8 mouse cellular contexts compared by ENCODE assay signal in genomic region chr17:35021163-35021808, GRCm38 (mm10). TPM values are rescaled to one million over a fixed set of nuclear protein-coding genes. Genes with fewer than 3 reads are reported as not detected.
DNase-seq lines count a peak whose midpoint lies in the region; ATAC-seq and TF ChIP-seq lines count a peak whose summit lies in the region.

No protein-coding gene starts in this region.

- peak overlapping the region; percentile 28; the same call in 1 of the 2 replicates for H3K4me2 ChIP-seq in embryonic facial prominence, embryonic 15.5 days (replicated peaks)
- peak overlapping the region; percentile 46 for H3K4me2 ChIP-seq in kidney, embryonic 15.5 days
- peak overlapping the region; percentile 2; the same call in 1 of the 2 replicates for H3K4me2 ChIP-seq in stomach, embryonic 14.5 days (replicated peaks; ENCODE audit: low read depth, low read length)

- peak; percentile 26; the same call in 1 of the 2 replicates for ATAC-seq in embryonic facial prominence, embryonic 15.5 days (ENCODE audit: insufficient number of reproducible peaks, low FRiP score, low TSS enrichment, low read depth)
- ATAC-seq in kidney, embryonic 15.5 days (replicated peaks; ENCODE audit: low FRiP score), result peak; percentile 65
- ATAC-seq in stomach, embryonic 14.5 days (ENCODE audit: insufficient number of reproducible peaks, insufficient read depth, low FRiP score, low read depth), result peak; percentile 14; the same call in 1 of the 2 replicates

- peaks cover 2% of the 10 kb centered on the region for H3K4me1 ChIP-seq in bone marrow, adult 2 months (ENCODE audit: control insufficient read depth, insufficient read depth, low read length)
- H3K4me1 ChIP-seq in embryonic facial prominence, embryonic 15.5 days, result peaks cover 32% of the 10 kb centered on the region
- H3K4me1 ChIP-seq in heart, embryonic 10.5 days, result peaks cover 50% of the 10 kb centered on the region
- H3K4me1 ChIP-seq in kidney, embryonic 15.5 days, result peaks cover 41% of the 10 kb centered on the region
- H3K4me1 ChIP-seq in stomach, embryonic 14.5 days (ENCODE audit: control insufficient read depth, insufficient read depth, low read length), result peaks cover 9% of the 10 kb centered on the region

- no peak overlapping the region for H3K4me3 ChIP-seq in bone marrow, adult 2 months (replicated peaks; ENCODE audit: control insufficient read depth, low read depth, low read length)
- 0 out of 2 replicates have a peak overlapping the region, but pooled peaks have one; percentile 2 for H3K4me3 ChIP-seq in embryonic facial prominence, embryonic 15.5 days (replicated peaks)
- peak overlapping the region; percentile 42 for H3K4me3 ChIP-seq in heart, embryonic 10.5 days
- H3K4me3 ChIP-seq in kidney, embryonic 15.5 days (replicated peaks), result peak overlapping the region; percentile 10; the same call in 1 of the 2 replicates
- H3K4me3 ChIP-seq in stomach, embryonic 14.5 days (ENCODE audit: low read depth, low read length), result no peak overlapping the region

- no peak overlapping the region for H3K9ac ChIP-seq in embryonic facial prominence, embryonic 15.5 days
- peak overlapping the region; percentile 26; the same call in 1 of the 2 replicates for H3K9ac ChIP-seq in kidney, embryonic 15.5 days
- H3K9ac ChIP-seq in stomach, embryonic 14.5 days (replicated peaks; ENCODE audit: low read depth, low read length), result no peak overlapping the region

- TF ChIP-seq POLR2A in bone marrow, adult 2 months (IDR thresholded peaks at IDR 0.05; ENCODE audit: borderline replicate concordance, control insufficient read depth, low read depth, low read length), result no peak

- no peak overlapping the region for H3K27ac ChIP-seq in bone marrow, adult 2 months (ENCODE audit: control insufficient read depth, insufficient read depth, low read depth, low read length, poor library complexity)
- H3K27ac ChIP-seq in embryonic facial prominence, embryonic 15.5 days (replicated peaks), result no peak overlapping the region
- H3K27ac ChIP-seq in heart, embryonic 10.5 days, result peak overlapping the region; percentile 81
- peak overlapping the region; percentile 76 for H3K27ac ChIP-seq in kidney, embryonic 15.5 days
- H3K27ac ChIP-seq in stomach, embryonic 14.5 days (ENCODE audit: low read length), result peak overlapping the region; percentile 49; the same call in 1 of the 2 replicates

- no peaks in the 10 kb centered on the region for H3K27me3 ChIP-seq in embryonic facial prominence, embryonic 15.5 days
- H3K27me3 ChIP-seq in heart, embryonic 10.5 days (ENCODE audit: insufficient read depth, poor library complexity, severe bottlenecking), result 0 out of 2 replicates have a peak, but pooled peaks cover 6% of the 10 kb centered on the region
- H3K27me3 ChIP-seq in kidney, embryonic 15.5 days, result no peaks in the 10 kb centered on the region
- no peaks in the 10 kb centered on the region for H3K27me3 ChIP-seq in stomach, embryonic 14.5 days (ENCODE audit: control insufficient read depth, insufficient read depth, low read length)

- TF ChIP-seq CTCF in bone marrow, adult 2 months (IDR thresholded peaks at IDR 0.05; ENCODE audit: control insufficient read depth, insufficient read depth, low read length), result peak; percentile 99

- no peaks in the 10 kb centered on the region for H3K9me3 ChIP-seq in embryonic facial prominence, embryonic 15.5 days (replicated peaks)
- H3K9me3 ChIP-seq in heart, embryonic 10.5 days, result no peaks in the 10 kb centered on the region
- no peaks in the 10 kb centered on the region for H3K9me3 ChIP-seq in kidney, embryonic 15.5 days (replicated peaks)
- H3K9me3 ChIP-seq in stomach, embryonic 14.5 days (ENCODE audit: control insufficient read depth, low read depth, low read length), result no peaks in the 10 kb centered on the region

- WGBS in bone marrow, adult 2 months, result 20% methylated on average over 17 of the region's 17 CpGs
- WGBS in embryonic facial prominence, embryonic 15.5 days, result 8% methylated on average over 17 of the region's 17 CpGs
- WGBS in heart, embryonic 10.5 days, result 4% methylated on average over 17 of the region's 17 CpGs
- 10% methylated on average over 17 of the region's 17 CpGs for WGBS in kidney, embryonic 15.5 days
- WGBS in stomach, embryonic 14.5 days, result 6% methylated on average over 17 of the region's 17 CpGs

- H3K36me3 ChIP-seq in embryonic facial prominence, embryonic 15.5 days, result peaks cover 6% of the 10 kb centered on the region; the same call in 1 of the 2 replicates
- H3K36me3 ChIP-seq in heart, embryonic 10.5 days, result peaks cover 11% of the 10 kb centered on the region
- H3K36me3 ChIP-seq in kidney, embryonic 15.5 days, result peaks cover 10% of the 10 kb centered on the region
- peaks cover 1% of the 10 kb centered on the region for H3K36me3 ChIP-seq in stomach, embryonic 14.5 days (ENCODE audit: control insufficient read depth, insufficient read depth, low read length)

- DNase-seq in A20 (ENCODE audit: low read depth, low spot score) (peak; percentile 74), liver (peak; percentile 90)
- DNase-seq in heart, embryonic 10.5 days (ENCODE audit: low spot score), result peak; percentile 92
- DNase-seq in natural killer cell, adult 2 months (ENCODE audit: low spot score in 2 of 2), result peak; percentile 74 to 84

RNA-seq across cellular contexts. Expression of gene Vwa7, which starts 4.9 kb away (rescaled TPM):
- 0.77 and 1.2 TPM in 2 replicates for polyA plus RNA-seq in bone marrow, adult 2 months (2011; ENCODE audit: insufficient read depth, insufficient read length, low replicate concordance, missing spikeins)
- 0.43 and 0.58 TPM in 2 replicates for polyA plus RNA-seq in embryonic facial prominence, embryonic 15.5 days (2015; fragmentation: Nextera tagmentation; extraction: Ambion mirVana)
- 0.26 and 0.34 TPM in 2 replicates for polyA plus RNA-seq in heart, embryonic 10.5 days (2016; fragmentation: Nextera tagmentation; extraction: Ambion mirVana)
- 0.19 and 0.29 TPM in 2 replicates for polyA plus RNA-seq in kidney, embryonic 15.5 days (2015; fragmentation: Nextera tagmentation; extraction: Ambion mirVana)
- polyA plus RNA-seq in stomach, embryonic 14.5 days (2014; fragmentation: Nextera tagmentation; extraction: Ambion mirVana), result 0.18 and 0.22 TPM in 2 replicates

RNA-seq across cellular contexts. Expression of gene Sapcd1, which starts 6.5 kb away (rescaled TPM):
- polyA plus RNA-seq in bone marrow, adult 2 months (2011; ENCODE audit: insufficient read depth, insufficient read length, low replicate concordance, missing spikeins), result 18.9 and 31.7 TPM in 2 replicates
- 21.5 and 23.4 TPM in 2 replicates for polyA plus RNA-seq in embryonic facial prominence, embryonic 15.5 days (2015; fragmentation: Nextera tagmentation; extraction: Ambion mirVana)
- 3.3 and 4.0 TPM in 2 replicates for polyA plus RNA-seq in heart, embryonic 10.5 days (2016; fragmentation: Nextera tagmentation; extraction: Ambion mirVana)
- polyA plus RNA-seq in kidney, embryonic 15.5 days (2015; fragmentation: Nextera tagmentation; extraction: Ambion mirVana), result 6.2 and 6.8 TPM in 2 replicates
- polyA plus RNA-seq in stomach, embryonic 14.5 days (2014; fragmentation: Nextera tagmentation; extraction: Ambion mirVana), result 16.3 and 21.3 TPM in 2 replicates

RNA-seq across cellular contexts. Expression of gene Vars, which starts 20.5 kb away (rescaled TPM):
- 117 and 158 TPM in 2 replicates for polyA plus RNA-seq in bone marrow, adult 2 months (2011; ENCODE audit: insufficient read depth, insufficient read length, low replicate concordance, missing spikeins)
- polyA plus RNA-seq in embryonic facial prominence, embryonic 15.5 days (2015; fragmentation: Nextera tagmentation; extraction: Ambion mirVana), result 108 and 114 TPM in 2 replicates
- polyA plus RNA-seq in heart, embryonic 10.5 days (2016; fragmentation: Nextera tagmentation; extraction: Ambion mirVana), result 112 and 166 TPM in 2 replicates
- polyA plus RNA-seq in kidney, embryonic 15.5 days (2015; fragmentation: Nextera tagmentation; extraction: Ambion mirVana), result 128 and 140 TPM in 2 replicates
- polyA plus RNA-seq in stomach, embryonic 14.5 days (2014; fragmentation: Nextera tagmentation; extraction: Ambion mirVana), result 84.0 and 92.3 TPM in 2 replicates

RNA-seq across cellular contexts. Expression of gene Msh5, which starts 25.3 kb away (rescaled TPM):
- polyA plus RNA-seq in bone marrow, adult 2 months (2011; ENCODE audit: insufficient read depth, insufficient read length, low replicate concordance, missing spikeins), result 12.1 and 17.2 TPM in 2 replicates
- polyA plus RNA-seq in embryonic facial prominence, embryonic 15.5 days (2015; fragmentation: Nextera tagmentation; extraction: Ambion mirVana), result 3.6 and 5.4 TPM in 2 replicates
- polyA plus RNA-seq in heart, embryonic 10.5 days (2016; fragmentation: Nextera tagmentation; extraction: Ambion mirVana), result 3.9 and 5.4 TPM in 2 replicates
- 5.2 and 5.4 TPM in 2 replicates for polyA plus RNA-seq in kidney, embryonic 15.5 days (2015; fragmentation: Nextera tagmentation; extraction: Ambion mirVana)
- polyA plus RNA-seq in stomach, embryonic 14.5 days (2014; fragmentation: Nextera tagmentation; extraction: Ambion mirVana), result 3.6 and 3.8 TPM in 2 replicates

RNA-seq across cellular contexts. Expression of gene Clic1, which starts 28.5 kb away (rescaled TPM):
- 76.2 and 141 TPM in 2 replicates for polyA plus RNA-seq in bone marrow, adult 2 months (2011; ENCODE audit: insufficient read depth, insufficient read length, low replicate concordance, missing spikeins)
- polyA plus RNA-seq in embryonic facial prominence, embryonic 15.5 days (2015; fragmentation: Nextera tagmentation; extraction: Ambion mirVana), result 324 and 329 TPM in 2 replicates
- 374 and 380 TPM in 2 replicates for polyA plus RNA-seq in heart, embryonic 10.5 days (2016; fragmentation: Nextera tagmentation; extraction: Ambion mirVana)
- polyA plus RNA-seq in kidney, embryonic 15.5 days (2015; fragmentation: Nextera tagmentation; extraction: Ambion mirVana), result 300 and 320 TPM in 2 replicates
- 83.0 and 88.5 TPM in 2 replicates for polyA plus RNA-seq in stomach, embryonic 14.5 days (2014; fragmentation: Nextera tagmentation; extraction: Ambion mirVana)

Comparison
In these comparisons a context has a peak if more than half of its experiments do, and no peak if none do; other contexts are left out.
1. H3K27ac ChIP-seq: peak in heart, embryonic 10.5 days (single experiment), kidney, embryonic 15.5 days (single experiment) and stomach, embryonic 14.5 days (single experiment); none in bone marrow, adult 2 months (single experiment) and embryonic facial prominence, embryonic 15.5 days (single experiment).
2. H3K4me3 ChIP-seq: peak in embryonic facial prominence, embryonic 15.5 days (single experiment), heart, embryonic 10.5 days (single experiment) and kidney, embryonic 15.5 days (single experiment); none in bone marrow, adult 2 months (single experiment) and stomach, embryonic 14.5 days (single experiment).
3. ATAC-seq: peak in every context shown above with its lines; median percentile 65 in kidney, embryonic 15.5 days; 26 in embryonic facial prominence, embryonic 15.5 days; 14 in stomach, embryonic 14.5 days.
4. Peak in every context shown above with its lines, with median percentiles within 50 percentile points of each other: DNase-seq and H3K4me2 ChIP-seq.